Mouse (Mus musculus) lung, postnatal 0 days (tissue): ENCODE measurements around the gene Ifngr2.

Experiments
- CTCF ChIP-seq: IDR thresholded peaks from 2 replicates; pipeline ENCODE4 v1.5.1; 2016; ENCODE audit warnings: antibody characterized with exemption, mild to moderate bottlenecking
- EP300 ChIP-seq: IDR thresholded peaks from 2 replicates; pipeline ENCODE4 v1.6.1; 2016; ENCODE audit warnings: antibody characterized with exemption, mild to moderate bottlenecking, control low read depth

DNA sequence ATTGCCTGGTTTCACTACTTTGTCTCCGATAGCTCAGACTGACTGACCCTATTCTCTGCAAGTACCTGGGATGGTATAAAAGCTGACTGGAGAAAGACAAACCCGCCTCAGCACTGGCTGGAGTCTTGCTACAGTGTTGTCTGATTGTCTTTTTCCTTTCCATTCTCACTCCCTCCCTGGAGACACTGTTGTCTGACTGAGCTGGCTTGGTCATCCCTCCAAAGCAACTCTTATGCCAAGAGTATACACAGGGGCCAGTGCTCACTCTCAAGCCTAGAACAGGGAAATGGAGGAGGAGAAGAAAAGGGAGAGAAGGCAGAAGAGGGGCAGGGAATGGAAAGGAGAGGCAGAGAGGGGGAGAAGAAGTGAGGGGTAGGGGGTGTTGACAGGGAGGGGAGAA is 14.4 kb upstream of the Ifngr2 start:
- no peak for TF ChIP-seq EP300
- TF ChIP-seq CTCF = no peak
